Mouse (Mus musculus): ENCODE data around the gene Pank4.
A peak's percentile ranks its signal among the peaks of the same experiment; 100 is the strongest.

Pank4 gene

DNA sequence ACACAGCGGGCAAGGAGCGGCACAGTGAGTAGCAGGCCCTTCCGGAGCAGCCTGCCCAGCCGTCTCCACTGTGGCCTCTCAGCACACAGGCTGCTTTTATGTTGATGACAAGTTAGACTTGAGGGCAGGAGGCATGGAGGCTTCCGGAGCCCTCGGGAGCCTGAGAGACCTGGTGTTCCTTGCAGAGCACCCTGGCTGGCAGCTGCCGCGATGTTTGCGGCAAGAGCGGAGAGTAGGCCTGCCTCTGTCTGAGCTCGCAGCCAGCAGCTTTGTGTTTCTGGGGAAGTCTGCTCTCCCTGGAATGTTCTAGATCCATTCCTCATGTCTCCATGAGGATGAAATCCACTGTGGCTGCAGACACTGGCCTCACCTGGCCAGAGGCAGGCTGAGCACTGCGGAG is 8.6 kb downstream of the Pank4 start:
- DNase-seq = no peak

DNA sequence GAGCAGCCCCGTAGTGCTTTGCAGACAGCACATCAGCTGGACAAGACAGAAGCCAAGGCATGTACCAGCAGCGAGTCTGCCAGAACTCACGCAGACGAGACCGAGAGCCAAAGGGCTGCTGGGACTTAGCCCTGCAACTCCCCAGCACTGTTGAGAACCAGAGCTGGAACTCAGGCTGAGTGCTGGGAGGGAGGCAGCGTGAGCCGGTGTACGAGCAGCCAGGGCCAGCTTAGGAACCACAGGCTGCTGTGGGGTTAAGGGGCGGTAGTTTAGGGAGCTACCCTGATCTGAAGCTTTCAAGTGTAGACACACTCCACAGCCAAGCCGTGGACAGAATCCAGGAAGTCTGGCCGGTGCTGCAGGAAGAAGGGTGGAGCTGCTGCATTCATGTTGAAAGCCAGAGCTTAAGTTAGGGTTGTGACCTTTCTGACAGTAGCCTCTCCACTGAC is 10.3 kb downstream of the Pank4 start:
- DNase-seq = peak in 1 of 2 experiments; percentile 55

DNA sequence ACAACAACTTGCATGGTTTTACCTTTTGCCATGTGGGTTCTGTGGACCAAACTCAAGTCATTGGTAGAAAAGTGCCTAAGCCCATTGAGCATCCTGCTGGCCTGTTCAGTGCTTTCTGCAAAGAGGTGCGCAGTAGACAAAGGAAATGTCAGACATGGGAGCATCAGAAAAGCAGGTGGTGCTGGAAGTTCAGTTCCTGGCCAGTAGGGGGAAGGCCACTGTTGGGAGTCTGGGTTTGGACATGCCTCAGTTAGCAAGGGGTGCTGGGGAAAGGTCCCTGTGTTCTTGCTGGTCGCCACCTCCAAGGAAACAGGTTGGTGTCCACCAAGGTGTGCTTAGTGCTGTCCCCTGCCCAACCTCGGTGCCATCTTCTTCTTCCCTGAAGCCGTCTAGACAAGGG is 16.2 kb downstream of the Pank4 start:
- DNase-seq = no peak

- no peak for DNase-seq
Measured at GRCm38 (mm10) chr4:154981076-154981475, 17.2 kb downstream of the Pank4 start.

GRCm38 (mm10) chr4:154981530-154981929 is 17.6 kb downstream of the Pank4 start:
- DNase-seq = peak; percentile 70 to 77

DNA sequence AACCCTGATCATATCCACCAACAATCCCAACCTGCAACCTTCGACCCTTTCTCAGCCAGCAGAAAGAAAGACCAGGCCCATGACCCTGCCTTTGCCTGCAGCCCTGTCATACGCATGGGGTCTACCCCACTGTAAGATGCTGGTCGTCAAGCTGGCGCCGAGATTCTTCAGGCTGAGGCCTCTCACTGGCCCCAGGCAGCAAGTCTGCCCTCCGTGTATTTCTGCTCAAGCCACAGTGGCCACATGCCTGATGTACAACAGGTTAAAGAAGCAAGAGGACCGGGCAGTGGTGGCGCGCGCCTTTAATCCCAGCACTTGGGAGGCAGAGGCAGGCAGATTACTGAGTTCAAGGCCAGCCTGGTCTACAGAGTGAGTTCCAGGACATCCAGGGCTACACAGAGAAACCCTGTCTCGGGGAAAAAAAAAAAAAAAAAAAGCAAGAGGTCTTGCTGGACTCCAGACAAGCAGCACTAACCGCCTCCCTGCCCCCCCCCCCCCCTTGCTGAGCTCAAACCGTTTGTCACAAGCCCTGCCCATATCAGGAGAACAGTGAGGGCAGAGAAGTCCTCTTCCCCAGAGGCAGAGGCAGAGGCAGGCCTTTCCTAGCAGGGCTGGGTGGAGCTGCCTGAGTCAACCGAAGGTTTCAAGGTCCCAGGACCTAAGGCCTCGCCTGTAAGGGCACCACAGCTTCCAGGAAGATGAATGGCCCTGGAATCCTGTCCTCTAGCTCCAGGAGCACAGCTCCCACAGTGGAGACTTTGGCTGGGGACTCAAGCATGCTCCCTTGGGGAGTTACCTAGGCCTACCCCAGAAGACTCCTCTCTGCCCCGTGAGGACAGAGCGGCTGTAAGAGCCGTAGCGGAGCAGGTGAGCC is 18.6 kb downstream of the Pank4 start:
- DNase-seq = no peak

GRCm38 (mm10) chr4:154983767-154984166 is 19.8 kb downstream of the Pank4 start:
- DNase-seq = no peak

- no peak for DNase-seq
Measured at GRCm38 (mm10) chr4:154985151-154985777, 21.3 kb downstream of the Pank4 start.

- peak; percentile 67 to 80 for DNase-seq
Measured at GRCm38 (mm10) chr4:154986096-154986495, 22.2 kb downstream of the Pank4 start.

DNA sequence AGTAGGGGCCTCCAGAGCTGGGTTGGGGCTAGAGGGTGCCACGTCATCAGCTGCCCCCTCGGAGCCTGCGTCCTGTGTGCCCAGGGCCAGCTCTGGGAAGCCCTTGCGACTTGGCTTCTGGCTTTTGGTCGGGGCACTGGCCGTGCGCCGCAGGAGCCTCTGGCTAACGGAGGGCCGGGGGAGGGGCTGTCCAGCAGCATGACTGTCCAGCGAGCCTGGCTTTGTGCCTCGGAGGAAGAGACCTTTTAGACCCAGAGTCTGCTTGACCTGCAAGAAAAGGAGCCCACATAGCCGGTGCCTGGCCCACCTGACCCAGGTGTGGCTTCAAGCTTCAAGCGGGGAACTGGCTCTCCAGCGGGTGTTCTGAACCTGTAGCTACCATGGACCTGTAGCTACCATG is 22.8 kb downstream of the Pank4 start:
- DNase-seq = no peak

GRCm38 (mm10) chr4:154994876-154995275 is 31.0 kb downstream of the Pank4 start:
- peak in 1 of 2 experiments; percentile 9 for DNase-seq

- peak in 1 of 2 experiments; percentile 12 for DNase-seq
Measured at GRCm38 (mm10) chr4:154996572-154997154, 32.7 kb downstream of the Pank4 start.

- no peak for DNase-seq
Measured at GRCm38 (mm10) chr4:154999379-154999778, 35.5 kb downstream of the Pank4 start.

GRCm38 (mm10) chr4:155005278-155005677 is 41.4 kb downstream of the Pank4 start:
- DNase-seq = no peak

GRCm38 (mm10) chr4:155006296-155006695 is 42.4 kb downstream of the Pank4 start:
- no peak for DNase-seq

DNA sequence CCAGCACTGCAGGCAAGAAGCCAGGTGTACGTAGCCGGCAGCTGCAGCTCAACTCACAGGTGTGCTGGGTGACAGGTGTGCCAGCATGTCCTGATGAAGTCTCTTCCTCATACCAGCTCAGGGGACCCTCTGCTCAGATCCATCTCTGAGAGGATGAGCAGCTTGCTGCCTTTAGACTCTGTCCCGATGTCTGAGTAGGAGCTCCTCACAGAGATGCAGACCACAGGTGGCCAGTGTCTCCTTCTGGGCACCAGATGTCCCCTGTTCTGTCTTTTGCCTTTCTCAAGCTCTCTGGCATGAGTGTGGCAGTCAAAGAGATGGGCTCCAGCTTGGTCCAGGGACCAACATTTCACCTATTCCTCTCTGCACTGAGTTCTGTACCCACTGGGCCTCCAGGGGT is 43.7 kb downstream of the Pank4 start:
- peak; percentile 54 to 66 for DNase-seq

DNA sequence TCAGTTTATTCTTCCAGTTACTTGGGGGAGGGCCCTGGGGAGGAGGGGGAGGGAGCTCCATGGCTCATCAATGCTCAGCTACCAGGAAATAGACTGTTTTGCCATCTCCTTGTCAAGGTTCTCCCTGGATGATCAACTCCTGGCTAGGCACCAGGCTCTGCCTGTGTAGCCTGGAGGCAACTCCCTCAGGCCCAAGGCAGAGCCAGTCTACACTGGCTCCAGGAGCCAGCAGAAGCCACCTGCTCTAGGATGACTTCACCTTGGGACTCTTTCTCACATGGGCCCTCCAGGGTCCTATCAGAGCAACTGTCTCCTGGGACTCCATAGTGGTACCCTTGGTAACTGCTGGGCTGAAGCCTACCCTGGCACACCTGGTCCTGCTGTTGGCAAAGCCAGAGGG is 44.2 kb downstream of the Pank4 start:
- DNase-seq = no peak

- no peak for DNase-seq
Measured at GRCm38 (mm10) chr4:155009216-155009615, 45.3 kb downstream of the Pank4 start.

DNA sequence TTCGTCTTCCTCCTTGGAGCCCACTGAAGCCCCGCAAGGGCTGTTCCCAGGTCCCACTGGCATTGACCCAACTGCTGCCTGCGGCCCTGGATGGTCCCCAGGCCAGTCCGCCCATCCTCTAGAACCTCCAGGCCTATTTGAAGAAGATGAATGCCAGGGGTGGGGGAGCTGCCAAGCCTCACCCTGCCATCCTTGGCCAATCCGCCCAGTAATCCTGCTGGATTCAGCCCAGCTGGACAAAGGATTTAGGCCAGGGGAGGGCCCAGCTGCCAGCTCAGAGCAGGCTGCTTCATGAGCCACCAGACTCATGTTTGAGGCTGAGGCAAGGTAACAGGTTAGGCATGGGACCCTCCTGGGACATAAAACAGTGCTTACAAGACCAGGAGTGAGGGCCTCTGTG is 46.9 kb downstream of the Pank4 start:
- DNase-seq = peak; percentile 87 to 91

DNA sequence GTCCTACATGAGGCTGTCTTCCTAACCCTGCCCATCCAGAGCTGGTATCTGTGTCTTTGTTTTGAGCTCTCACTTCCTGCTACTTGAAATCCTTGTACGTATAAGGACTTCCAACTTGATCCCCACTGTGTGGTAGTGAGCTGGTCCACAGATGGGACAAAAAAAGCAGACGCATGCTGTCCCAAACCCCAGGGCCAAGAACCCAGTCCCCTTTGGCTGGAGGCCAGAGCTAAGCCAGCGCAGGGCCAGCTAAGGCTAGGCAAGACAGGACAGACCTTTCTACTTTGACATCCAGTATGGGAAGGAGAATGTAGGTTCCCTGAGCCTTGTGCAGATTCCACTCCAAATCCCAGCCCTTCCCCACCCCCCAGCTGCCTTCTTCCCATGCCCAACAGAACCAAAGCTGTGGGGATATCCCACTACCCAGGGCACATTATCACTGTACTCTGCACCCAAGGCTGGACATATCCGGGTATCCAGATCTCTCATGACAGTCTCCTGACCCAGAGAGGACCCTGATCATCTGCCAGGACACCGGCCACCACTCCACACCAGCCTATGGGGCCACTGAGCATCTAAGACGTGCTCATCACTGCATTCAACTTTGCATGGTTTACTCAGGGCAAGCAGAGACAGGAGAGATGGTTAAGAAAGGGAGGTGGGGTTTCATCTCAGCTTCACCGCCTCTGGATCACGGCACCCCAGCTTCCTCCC is 47.5 kb downstream of the Pank4 start:
- peak; percentile 61 to 72 for DNase-seq

DNA sequence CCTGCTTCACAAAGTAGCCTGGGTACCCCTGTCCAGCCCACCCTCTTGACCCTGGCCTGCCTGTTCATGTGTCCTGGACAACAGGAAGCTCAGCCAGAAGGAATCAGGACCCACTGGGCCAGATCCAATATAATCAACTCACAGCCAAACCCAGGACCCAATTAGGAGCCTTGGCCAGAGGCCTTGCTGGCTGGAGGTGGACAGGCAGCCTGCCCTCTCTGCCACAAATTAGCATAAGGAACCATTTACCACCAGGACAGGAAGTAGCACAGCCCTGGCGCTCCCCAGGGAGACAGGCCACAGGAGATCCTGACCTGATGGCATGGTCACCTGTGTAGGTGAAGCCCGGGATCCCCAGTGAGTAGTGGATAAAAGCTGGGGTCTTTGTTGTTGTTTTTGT is 48.2 kb downstream of the Pank4 start:
- DNase-seq = peak; percentile 65 to 69

- DNase-seq = peak; percentile 86
Measured at GRCm38 (mm10) chr4:155012788-155013187, 48.9 kb downstream of the Pank4 start.

GRCm38 (mm10) chr4:155014244-155014643 is 50.3 kb downstream of the Pank4 start:
- DNase-seq = no peak
